Mouse (Mus musculus): ENCODE measurements at regions not wholly inside any gene's neighbourhood (a gene's known extent, or its start where the extent isn't known, plus 50 kb on each side); places are given as distances from the start of the nearest gene placed in this dataset.

GRCm38 (mm10) chr14:25005241-25005946, 453.6 kb upstream of the Zmiz1 start:
- DNase-seq (ENCODE audit: low read depth, low spot score): no peak
- Histone ChIP-seq H3K27ac (ENCODE audit: insufficient read depth, low read depth, low read length, poor library complexity, severe bottlenecking) (no peak overlapping the region), H3K36me3 (ENCODE audit: control insufficient read depth, insufficient read depth, low read length, poor library complexity, severe bottlenecking) (no peaks in the 10 kb centered on the region), H3K4me1 (ENCODE audit: control insufficient read depth in 2 of 2, insufficient read depth in 2 of 2, low read length in 2 of 2, poor library complexity in 1 of 2) (no peaks in the 10 kb centered on the region), H3K9me3 (ENCODE audit: control insufficient read depth, insufficient read depth, low read depth, low read length) (no peaks in the 10 kb centered on the region), H3K9ac (ENCODE audit: insufficient read depth, low read depth, low read length, poor library complexity, severe bottlenecking) (no peak overlapping the region), H3K4me3 (ENCODE audit: insufficient read depth in 1 of 2, low read depth in 1 of 2, low read length in 2 of 2, poor library complexity in 1 of 2, severe bottlenecking in 1 of 2) (no peak overlapping the region)
- in situ Hi-C loops (cut with MboI; ENCODE audit: low sequenced_read_pairs in 2 of 2, unreplicated experiment in 2 of 2): no loop called here
- TF ChIP-seq ZC3H11A (IDR thresholded peaks at IDR 0.05; ENCODE audit: borderline replicate concordance, low read depth, low read length) (no peak), MAFK (IDR thresholded peaks at IDR 0.05; ENCODE audit: insufficient read depth, low read depth, low read length) (no peak), ZNF384 (IDR thresholded peaks at IDR 0.05; ENCODE audit: low read depth, low read length) (no peak), HCFC1 (IDR thresholded peaks at IDR 0.05; ENCODE audit: borderline replicate concordance, insufficient read depth, low read length) (no peak), CHD2 (IDR thresholded peaks at IDR 0.05; ENCODE audit: low read depth, low read length) (no peak)

- Histone ChIP-seq H3K9ac (ENCODE audit: insufficient read depth, low read depth, low read length, poor library complexity, severe bottlenecking) (no peak overlapping the region), H3K9me3 (ENCODE audit: control insufficient read depth, insufficient read depth, low read depth, low read length) (no peaks in the 10 kb centered on the region), H3K27ac (ENCODE audit: insufficient read depth, low read depth, low read length, poor library complexity, severe bottlenecking) (no peak overlapping the region), H3K4me3 (ENCODE audit: insufficient read depth in 1 of 2, low read depth in 1 of 2, low read length in 2 of 2, poor library complexity in 1 of 2, severe bottlenecking in 1 of 2) (no peak overlapping the region), H3K36me3 (ENCODE audit: control insufficient read depth, insufficient read depth, low read length, poor library complexity, severe bottlenecking) (no peaks in the 10 kb centered on the region), H3K4me1 (ENCODE audit: control insufficient read depth in 2 of 2, insufficient read depth in 2 of 2, low read length in 2 of 2, poor library complexity in 1 of 2) (peaks cover 0 to 12% of the 10 kb centered on the region in 2 experiments; a peak in 1 of 4 replicates)
- no peak for DNase-seq (ENCODE audit: low read depth, low spot score)
- in situ Hi-C loops (cut with MboI; ENCODE audit: low sequenced_read_pairs in 2 of 2, unreplicated experiment in 2 of 2): no loop called here
- no peak for TF ChIP-seq ZC3H11A (IDR thresholded peaks at IDR 0.05; ENCODE audit: borderline replicate concordance, low read depth, low read length)
- no peak for TF ChIP-seq CHD2 (IDR thresholded peaks at IDR 0.05; ENCODE audit: low read depth, low read length)
These were observed 447.1 kb upstream of the Zmiz1 start for GRCm38 (mm10) chr14:25011926-25012325.

GRCm38 (mm10) chr14:25015288-25016238, 443.4 kb upstream of the Zmiz1 start:
- peak; percentile 51 for DNase-seq (ENCODE audit: low read depth, low spot score)
- TF ChIP-seq ZNF384 (IDR thresholded peaks at IDR 0.05; ENCODE audit: low read depth, low read length) (0 out of 2 replicates have a peak, but pooled peaks have one; percentile 42), MAFK (IDR thresholded peaks at IDR 0.05; ENCODE audit: insufficient read depth, low read depth, low read length) (no peak)
- H3K27ac ChIP-seq (ENCODE audit: insufficient read depth, low read depth, low read length, poor library complexity, severe bottlenecking): no peak overlapping the region
- in situ Hi-C loops (cut with MboI; ENCODE audit: low sequenced_read_pairs in 2 of 2, unreplicated experiment in 2 of 2): no loop called here
- H3K9me3 ChIP-seq (ENCODE audit: control insufficient read depth, insufficient read depth, low read depth, low read length): no peaks in the 10 kb centered on the region
- no peak overlapping the region for H3K4me3 ChIP-seq (ENCODE audit: insufficient read depth in 1 of 2, low read depth in 1 of 2, low read length in 2 of 2, poor library complexity in 1 of 2, severe bottlenecking in 1 of 2)
- no peak overlapping the region for H3K9ac ChIP-seq (ENCODE audit: insufficient read depth, low read depth, low read length, poor library complexity, severe bottlenecking)
- no peaks in the 10 kb centered on the region for H3K36me3 ChIP-seq (ENCODE audit: control insufficient read depth, insufficient read depth, low read length, poor library complexity, severe bottlenecking)
- H3K4me1 ChIP-seq (ENCODE audit: control insufficient read depth in 2 of 2, insufficient read depth in 2 of 2, low read length in 2 of 2, poor library complexity in 1 of 2): peaks cover 0 to 12% of the 10 kb centered on the region in 2 experiments; a peak in 1 of 4 replicates

GRCm38 (mm10) chr14:25017860-25018259, 441.1 kb upstream of the Zmiz1 start:
- Histone ChIP-seq H3K9me3 (ENCODE audit: control insufficient read depth, insufficient read depth, low read depth, low read length) (no peaks in the 10 kb centered on the region), H3K4me1 (ENCODE audit: control insufficient read depth in 2 of 2, insufficient read depth in 2 of 2, low read length in 2 of 2, poor library complexity in 1 of 2) (peaks cover 0 to 12% of the 10 kb centered on the region in 2 experiments; a peak in 1 of 4 replicates), H3K9ac (ENCODE audit: insufficient read depth, low read depth, low read length, poor library complexity, severe bottlenecking) (no peak overlapping the region), H3K27ac (ENCODE audit: insufficient read depth, low read depth, low read length, poor library complexity, severe bottlenecking) (no peak overlapping the region), H3K36me3 (ENCODE audit: control insufficient read depth, insufficient read depth, low read length, poor library complexity, severe bottlenecking) (no peaks in the 10 kb centered on the region), H3K4me3 (ENCODE audit: insufficient read depth in 1 of 2, low read depth in 1 of 2, low read length in 2 of 2, poor library complexity in 1 of 2, severe bottlenecking in 1 of 2) (no peak overlapping the region)
- no peak for TF ChIP-seq CHD2 (IDR thresholded peaks at IDR 0.05; ENCODE audit: low read depth, low read length)
- TF ChIP-seq ZC3H11A (IDR thresholded peaks at IDR 0.05; ENCODE audit: borderline replicate concordance, low read depth, low read length): 0 out of 2 replicates have a peak, but pooled peaks have one; percentile 28
- DNase-seq (ENCODE audit: low read depth, low spot score): no peak
- in situ Hi-C loops (cut with MboI; ENCODE audit: low sequenced_read_pairs in 2 of 2, unreplicated experiment in 2 of 2): no loop called here
